Mouse (Mus musculus) hindbrain, embryonic 11.5 days (tissue): ENCODE data around the gene A630073D07Rik. TPM values are rescaled to one million over a fixed set of nuclear protein-coding genes. Genes with fewer than 3 reads are reported as not detected.
"Not testable (repeated sequence)": the region's sequence is repeated elsewhere in the genome, so short reads cannot be mapped to it uniquely, and the experiment has no call there.

Experiments used
- ATAC-seq: fragments of 200-750 bp; cut with Nextera tagmentation; 2 replicates; pipeline ENCODE4 v1.8.0; 2017; ENCODE audit warnings: mild to moderate bottlenecking, moderate TSS enrichment, moderate library complexity; ENCODE audit not compliant: low FRiP score
- DNase-seq: peaks from one replicate; pipeline ENCODE4 v3.0.0-alpha.2; 2015; ENCODE audit warnings: low spot score
- H3K27ac ChIP-seq: fragments of 300-500 bp; sonication (generic); 2 replicates; pipeline ENCODE4 v1.5.1; 2014; ENCODE audit warnings: mild to moderate bottlenecking, low read depth, low read length
- H3K27me3 ChIP-seq: fragments of 300-500 bp; sonication (generic); 2 replicates; pipeline ENCODE4 v1.6.1; 2014; ENCODE audit warnings: mild to moderate bottlenecking, low read length, moderate library complexity, mixed read lengths; ENCODE audit not compliant: control insufficient read depth, insufficient read depth
- H3K36me3 ChIP-seq: fragments of 300-500 bp; sonication (generic); 2 replicates; pipeline ENCODE4 v1.6.1; 2014; ENCODE audit warnings: mild to moderate bottlenecking, low read length, moderate library complexity, mixed read lengths; ENCODE audit not compliant: control insufficient read depth, insufficient read depth
- H3K4me1 ChIP-seq: fragments of 300-500 bp; sonication (generic); replicated peaks from 2 replicates; pipeline ENCODE4 v1.6.1; 2014; ENCODE audit warnings: low read length, mixed read lengths; ENCODE audit not compliant: control insufficient read depth, insufficient read depth
- H3K4me2 ChIP-seq: fragments of 300-500 bp; sonication (generic); replicated peaks from 2 replicates; pipeline ENCODE4 v1.6.1; 2014; ENCODE audit warnings: mild to moderate bottlenecking, low read depth, low read length
- H3K4me3 ChIP-seq: fragments of 300-500 bp; sonication (generic); 2 replicates; pipeline ENCODE4 v1.5.1; 2014; ENCODE audit warnings: low read depth, low read length
- H3K9ac ChIP-seq: fragments of 300-500 bp; sonication (generic); 2 replicates; pipeline ENCODE4 v1.6.1; 2014; ENCODE audit warnings: low read depth, low read length
- H3K9me3 ChIP-seq: fragments of 300-500 bp; sonication (generic); 2 replicates; pipeline ENCODE4 v1.6.1; 2016; ENCODE audit warnings: low read length; ENCODE audit not compliant: control insufficient read depth
- WGBS: fragments of 180-500 bp; shearing (Covaris S2); extraction: QIAGEN DNeasy Blood & Tissue Kit; methylation state at CpG from one replicate; pipeline ENCODE4 v1.1.7; 2014; 5-methylcytosine and 5-hydroxymethylcytosine counted together
- polyA plus RNA-seq: library from polyadenylated mRNA; unstranded; fragments of >200 nt; fragmentation: Nextera tagmentation; extraction: Ambion mirVana; gene quantifications from 2 replicates; pipeline ENCODE4 v1.2.1, GENCODE M21; 2014

A630073D07Rik gene
- polyA plus RNA-seq, result not detected in 2 replicates

DNA sequence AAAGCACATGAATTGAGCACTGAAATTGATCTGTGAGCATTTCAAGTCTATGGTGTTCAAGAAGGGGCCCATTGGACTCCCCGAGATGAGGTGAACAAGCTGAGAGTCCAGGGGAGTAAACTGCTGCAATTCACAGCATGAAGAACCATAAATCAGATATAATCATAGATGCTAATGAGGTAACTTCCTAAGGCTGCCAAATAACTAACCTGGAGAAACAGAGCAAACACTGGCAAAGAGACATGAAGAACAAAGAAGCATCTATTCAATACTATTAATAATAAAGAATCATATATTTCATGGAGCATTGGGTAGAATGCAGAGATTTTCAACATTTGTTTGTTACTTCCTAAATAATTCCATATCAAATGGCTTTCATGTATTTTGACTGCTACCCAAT, at the start of gene A630073D07Rik:
A630073D07Rik (minus strand) TSS at position 101 of the 400 bp plus-strand sequence.
- ATAC-seq, result no peak
- H3K4me1 ChIP-seq, result no peaks in the 10 kb centered on the region
- WGBS, result 86% methylated on average over 1 of the region's 1 CpGs
- no peaks in the 10 kb centered on the region for H3K27me3 ChIP-seq
- no peak within 1 kb of the TSS for H3K4me2 ChIP-seq
- no peaks in the 10 kb centered on the region for H3K36me3 ChIP-seq
- no peak within 1 kb of the TSS for H3K27ac ChIP-seq
- no peak for DNase-seq
- H3K4me3 ChIP-seq, result no peak within 1 kb of the TSS
- H3K9me3 ChIP-seq, result no peaks in the 10 kb centered on the region
- no peak within 1 kb of the TSS for H3K9ac ChIP-seq

DNA sequence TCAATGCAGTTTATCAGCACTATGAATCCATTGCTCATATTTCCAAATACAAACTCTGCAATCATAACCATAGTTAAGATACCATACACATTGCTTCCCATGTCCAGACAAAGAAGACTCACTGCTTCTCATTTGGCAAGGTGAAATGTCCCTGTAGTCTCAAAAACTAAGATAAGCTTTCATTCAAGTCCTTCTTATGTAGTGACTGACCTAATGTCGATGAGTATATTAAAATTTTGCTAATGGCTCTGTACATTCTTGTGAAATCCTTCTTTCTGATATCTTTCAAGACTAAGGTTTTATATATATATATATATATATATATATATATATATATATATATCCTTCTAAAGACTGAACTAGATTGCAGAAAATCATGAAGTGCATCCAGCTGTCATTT, 49.6 kb upstream of the A630073D07Rik start, which contains the start of gene Tas2r121:
Tas2r121 (minus strand) TSS at position 101 of the 400 bp plus-strand sequence.
- H3K9me3 ChIP-seq, result no peaks in the 10 kb centered on the region
- WGBS, result 88% methylated on average over 1 of the region's 1 CpGs
- H3K4me3 ChIP-seq, result no peak within 1 kb of the TSS
- no peaks in the 10 kb centered on the region for H3K4me1 ChIP-seq
- no peaks in the 10 kb centered on the region for H3K27me3 ChIP-seq
- H3K4me2 ChIP-seq, result no peak within 1 kb of the TSS
- DNase-seq (no peak), ATAC-seq (no peak)
- no peak within 1 kb of the TSS for H3K9ac ChIP-seq
- H3K27ac ChIP-seq, result no peak within 1 kb of the TSS
- H3K36me3 ChIP-seq, result no peaks in the 10 kb centered on the region

DNA sequence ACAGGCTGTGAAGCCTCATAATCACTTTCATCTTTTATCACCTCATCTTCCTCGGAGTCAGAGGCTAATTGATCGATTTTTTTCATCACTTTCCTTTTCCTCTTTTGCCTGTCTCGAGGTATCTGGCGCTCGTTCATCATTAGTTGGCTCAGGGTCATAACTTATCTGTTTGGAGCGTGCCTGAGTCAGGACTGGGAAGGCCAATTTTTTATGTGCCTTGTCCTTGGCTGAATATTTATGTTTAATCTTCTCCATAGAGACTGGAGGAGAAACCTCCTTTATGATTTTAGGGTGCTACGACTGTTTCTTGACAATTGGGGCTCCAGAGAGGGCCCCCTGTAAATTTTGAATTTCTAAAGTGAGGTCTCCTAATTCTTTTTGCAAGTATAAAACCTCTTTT, 40.3 kb upstream of the A630073D07Rik start:
- not testable (repeated sequence) for H3K9ac ChIP-seq, H3K27me3 ChIP-seq, H3K4me3 ChIP-seq, DNase-seq, H3K4me2 ChIP-seq, H3K9me3 ChIP-seq, H3K27ac ChIP-seq, ATAC-seq, H3K36me3 ChIP-seq, H3K4me1 ChIP-seq
- WGBS, result 90% methylated on average over 7 of the region's 7 CpGs

DNA sequence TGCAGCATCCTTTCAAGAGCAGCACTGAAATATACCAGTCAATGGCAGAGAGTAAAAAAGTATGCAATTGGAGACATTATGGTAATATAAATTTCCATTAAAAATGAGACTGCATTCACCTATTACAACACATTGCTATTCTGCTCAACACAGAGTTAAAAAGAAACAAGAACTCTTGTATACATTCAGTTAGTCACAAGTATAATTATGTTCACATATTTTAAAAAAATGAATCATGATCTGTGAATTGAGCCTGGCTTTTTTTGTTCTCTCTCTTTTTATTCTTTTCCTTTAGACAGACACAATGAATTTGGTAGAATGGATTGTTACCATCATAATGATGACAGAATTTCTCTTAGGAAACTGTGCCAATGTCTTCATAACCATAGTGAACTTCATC, 5.3 kb upstream of the A630073D07Rik start, which contains the start of gene Tas2r120:
Tas2r120 (plus strand) TSS at position 301 of the 400 bp plus-strand sequence.
- no peak within 1 kb of the TSS for H3K4me2 ChIP-seq
- no peak within 1 kb of the TSS for H3K9ac ChIP-seq
- no peaks in the 10 kb centered on the region for H3K36me3 ChIP-seq
- no peak within 1 kb of the TSS for H3K4me3 ChIP-seq
- no peaks in the 10 kb centered on the region for H3K9me3 ChIP-seq
- DNase-seq, result no peak
- H3K27ac ChIP-seq, result no peak within 1 kb of the TSS
- H3K27me3 ChIP-seq, result no peaks in the 10 kb centered on the region
- H3K4me1 ChIP-seq, result no peaks in the 10 kb centered on the region
- no peak for ATAC-seq

DNA sequence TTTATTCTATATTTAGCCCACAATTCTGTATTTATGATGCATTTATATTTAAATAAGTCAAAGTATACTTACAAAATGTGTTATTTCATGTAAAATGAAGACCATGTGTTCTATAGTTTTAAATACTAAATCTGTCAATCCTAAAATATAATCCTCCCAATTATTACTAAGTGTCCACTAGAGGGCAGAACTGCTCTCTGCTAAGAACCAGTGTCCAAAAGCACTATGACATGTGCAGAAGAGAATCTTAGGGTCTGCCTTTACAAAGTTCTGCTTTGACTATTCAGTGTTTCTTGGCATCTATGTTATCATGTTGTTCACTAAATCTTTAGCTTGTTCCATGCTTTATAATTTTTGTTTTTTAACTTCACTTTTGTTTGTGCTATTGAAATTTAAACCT, 1.9 kb downstream of the A630073D07Rik start:
- Histone ChIP-seq H3K4me3 (no peak overlapping the region), H3K27ac (no peak overlapping the region), H3K4me2 (no peak overlapping the region), H3K9me3 (no peaks in the 10 kb centered on the region), H3K9ac (no peak overlapping the region), H3K36me3 (no peaks in the 10 kb centered on the region), H3K27me3 (no peaks in the 10 kb centered on the region), H3K4me1 (no peaks in the 10 kb centered on the region)
- no peak for ATAC-seq
- peak; percentile 23 for DNase-seq

DNA sequence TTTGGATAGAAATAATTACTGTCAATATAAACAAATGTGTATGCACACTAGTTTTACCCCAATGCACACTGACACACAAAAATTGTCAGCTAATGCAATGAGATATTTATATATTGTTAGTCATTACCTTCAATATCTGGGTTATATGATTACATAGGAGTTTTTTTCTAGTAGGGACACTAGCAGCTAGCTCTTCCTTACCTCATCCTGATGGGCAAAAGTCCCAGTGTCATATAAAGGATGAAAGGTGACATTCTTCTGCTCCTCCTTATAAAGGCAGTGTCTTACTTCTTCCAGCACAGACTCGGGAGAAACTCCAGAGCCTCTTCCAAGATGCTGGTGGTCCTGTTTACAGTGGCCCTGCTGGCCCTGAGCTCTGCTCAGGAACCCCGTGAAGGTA, 55.7 kb downstream of the A630073D07Rik start, which contains the start of gene Prp2:
Prp2 (plus strand) TSS at position 301 of the 400 bp plus-strand sequence.
- H3K4me3 ChIP-seq, H3K9me3 ChIP-seq, H3K36me3 ChIP-seq, ATAC-seq, DNase-seq, H3K4me1 ChIP-seq, H3K4me2 ChIP-seq, H3K9ac ChIP-seq, H3K27me3 ChIP-seq, H3K27ac ChIP-seq: not testable (repeated sequence)
- WGBS, result 82% methylated on average over 2 of the region's 2 CpGs

Other genes with a start within 250 kb of the A630073D07Rik start
- not detected in 2 replicates for gene Prh1, start 81.7 kb downstream of the A630073D07Rik start, polyA plus RNA-seq
- not detected in 2 replicates for gene Prp2, start 55.6 kb downstream of the A630073D07Rik start, polyA plus RNA-seq
- not detected in 2 replicates for gene Tas2r120, start 5.4 kb upstream of the A630073D07Rik start, polyA plus RNA-seq
- not detected in 2 replicates for gene Tas2r121, start 49.5 kb upstream of the A630073D07Rik start, polyA plus RNA-seq
- gene Tas2r122, start 60.4 kb upstream of the A630073D07Rik start, polyA plus RNA-seq, result not detected in 2 replicates
- not detected in 2 replicates for gene Tas2r115, start 86.5 kb upstream of the A630073D07Rik start, polyA plus RNA-seq
- not detected in 2 replicates for gene Tas2r124, start 103.2 kb upstream of the A630073D07Rik start, polyA plus RNA-seq
- not detected in 2 replicates for gene Tas2r102, start 110.6 kb upstream of the A630073D07Rik start, polyA plus RNA-seq
- gene Tas2r136, start 126.6 kb upstream of the A630073D07Rik start, polyA plus RNA-seq, result not detected in 2 replicates
- not detected in 2 replicates for gene Tas2r117, start 151.3 kb upstream of the A630073D07Rik start, polyA plus RNA-seq
- not detected in 2 replicates for gene Tas2r123, start 195.6 kb upstream of the A630073D07Rik start, polyA plus RNA-seq
- gene Tas2r116, start 203.9 kb upstream of the A630073D07Rik start, polyA plus RNA-seq, result not detected in 2 replicates
- gene Tas2r110, start 216.5 kb upstream of the A630073D07Rik start, polyA plus RNA-seq, result not detected in 2 replicates
- not detected in 2 replicates for gene Tas2r113, start 241.5 kb upstream of the A630073D07Rik start, polyA plus RNA-seq